Mouse (Mus musculus) limb, embryonic 12.5 days (tissue): ENCODE data around the gene Prex1. TPM values are rescaled to one million over a fixed set of nuclear protein-coding genes. Genes with fewer than 3 reads are reported as not detected.

Source experiments
- ATAC-seq: fragments of 200-750 bp; cut with Nextera tagmentation; 2 replicates; pipeline ENCODE4 v1.8.0; 2017; ENCODE audit warnings: low read depth, moderate TSS enrichment; ENCODE audit not compliant: insufficient number of reproducible peaks, insufficient read depth, low FRiP score, low TSS enrichment
- H3K27ac ChIP-seq: fragments of 300-500 bp; sonication (generic); 2 replicates; pipeline ENCODE4 v1.5.1; 2016; ENCODE audit warnings: mild to moderate bottlenecking, moderate library complexity
- H3K27me3 ChIP-seq: fragments of 300-500 bp; sonication (generic); 2 replicates; pipeline ENCODE4 v1.6.1; 2016; ENCODE audit warnings: mild to moderate bottlenecking, moderate library complexity
- H3K36me3 ChIP-seq: fragments of 300-500 bp; sonication (generic); 2 replicates; pipeline ENCODE4 v1.6.1; 2016; ENCODE audit warnings: mild to moderate bottlenecking, moderate library complexity
- H3K4me1 ChIP-seq: fragments of 300-500 bp; sonication (generic); replicated peaks from 2 replicates; pipeline ENCODE4 v1.6.1; 2016
- H3K4me2 ChIP-seq: fragments of 300-500 bp; sonication (generic); 2 replicates; pipeline ENCODE4 v1.6.1; 2016; ENCODE audit warnings: mild to moderate bottlenecking, moderate library complexity
- H3K4me3 ChIP-seq: fragments of 300-500 bp; sonication (generic); replicated peaks from 2 replicates; pipeline ENCODE4 v1.5.1; 2016; ENCODE audit warnings: mild to moderate bottlenecking
- H3K9ac ChIP-seq: fragments of 300-500 bp; sonication (generic); replicated peaks from 2 replicates; pipeline ENCODE4 v1.6.1; 2016; ENCODE audit warnings: mild to moderate bottlenecking, moderate library complexity
- H3K9me3 ChIP-seq: fragments of 300-500 bp; sonication (generic); 2 replicates; pipeline ENCODE4 v1.6.1; 2016; ENCODE audit warnings: mild to moderate bottlenecking, moderate library complexity
- WGBS: fragments of 180-500 bp; shearing (Covaris S2); methylation state at CpG from one replicate; pipeline ENCODE4 v1.1.7; 2016; 5-methylcytosine and 5-hydroxymethylcytosine counted together
- polyA plus RNA-seq: library from polyadenylated mRNA; unstranded; fragments of >200 nt; fragmentation: Nextera tagmentation; extraction: Ambion mirVana; gene quantifications from 2 replicates; pipeline ENCODE4 v1.2.1, GENCODE M21; 2016

Prex1 gene
- polyA plus RNA-seq, 1 experiment from 2014 or later = 26.5 TPM

DNA sequence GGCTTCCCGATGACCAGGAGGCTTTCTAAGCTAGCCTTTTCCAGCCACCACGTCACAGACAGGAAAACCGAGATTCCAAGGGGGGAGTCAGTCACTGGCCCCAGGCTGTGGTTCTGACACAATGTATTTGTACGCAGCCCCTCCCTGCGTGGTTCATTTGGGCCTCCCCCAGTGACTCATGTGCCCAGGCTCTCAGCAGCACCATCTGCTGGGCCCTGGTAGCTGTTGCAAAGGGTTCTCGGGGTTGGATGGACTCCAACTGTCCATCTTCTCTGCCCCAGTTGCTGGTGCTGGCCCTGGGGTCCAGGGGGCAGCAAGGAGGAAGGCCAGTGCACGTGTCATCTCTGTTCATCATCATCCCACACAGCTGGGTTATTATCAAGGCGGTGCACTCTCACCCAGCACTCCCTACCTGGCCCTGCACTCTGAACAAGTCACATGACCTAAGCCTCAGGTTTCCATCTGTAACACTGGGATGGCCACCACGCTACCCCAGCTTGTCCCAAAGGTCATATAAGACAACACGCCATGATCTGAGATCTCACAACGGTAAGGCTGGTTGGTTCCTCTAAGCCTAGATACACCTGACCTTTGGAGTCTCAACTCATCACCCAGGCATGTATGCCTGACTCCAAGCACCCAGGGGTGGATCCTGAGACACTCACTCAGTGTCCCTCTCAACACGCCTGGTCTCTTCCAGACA lies 115.0 kb downstream of the Prex1 start:
- H3K9me3 ChIP-seq = no peaks in the 10 kb centered on the region
- H3K27ac ChIP-seq = no peak overlapping the region
- H3K4me1 ChIP-seq = peaks cover 9% of the 10 kb centered on the region
- ATAC-seq = no peak
- H3K9ac ChIP-seq = 0 out of 2 replicates have a peak overlapping the region, but pooled peaks have one; percentile 4
- no peak overlapping the region for H3K4me2 ChIP-seq
- WGBS = 86% methylated on average over 12 of the region's 12 CpGs
- peaks cover 39% of the 10 kb centered on the region for H3K36me3 ChIP-seq
- H3K4me3 ChIP-seq = no peak overlapping the region
- H3K27me3 ChIP-seq = no peaks in the 10 kb centered on the region

- no peaks in the 10 kb centered on the region for H3K9me3 ChIP-seq
- no peak for ATAC-seq
- H3K36me3 ChIP-seq = peaks cover 38% of the 10 kb centered on the region
- H3K9ac ChIP-seq = no peak overlapping the region
- WGBS = 71% methylated on average over 6 of the region's 6 CpGs
- no peaks in the 10 kb centered on the region for H3K27me3 ChIP-seq
- H3K4me2 ChIP-seq = no peak overlapping the region
- H3K4me3 ChIP-seq = no peak overlapping the region
- H3K4me1 ChIP-seq = peaks cover 10% of the 10 kb centered on the region
- peak overlapping the region; percentile 8; the same call in 1 of the 2 replicates for H3K27ac ChIP-seq
Measured at GRCm38 (mm10) chr2:166597763-166598162, 115.9 kb downstream of the Prex1 start.

- H3K36me3 ChIP-seq = peaks cover 44% of the 10 kb centered on the region
- H3K27ac ChIP-seq = no peak overlapping the region
- no peak overlapping the region for H3K4me3 ChIP-seq
- ATAC-seq = 0 out of 2 replicates have a peak, but pooled peaks have one; percentile 60
- no peaks in the 10 kb centered on the region for H3K9me3 ChIP-seq
- peaks cover 4% of the 10 kb centered on the region; the same call in 1 of the 2 replicates for H3K4me1 ChIP-seq
- no peak overlapping the region for H3K9ac ChIP-seq
- H3K4me2 ChIP-seq = no peak overlapping the region
- H3K27me3 ChIP-seq = no peaks in the 10 kb centered on the region
- WGBS = 47% methylated on average over 21 of the region's 21 CpGs
Measured at GRCm38 (mm10) chr2:166592034-166592912, 121.4 kb downstream of the Prex1 start.

DNA sequence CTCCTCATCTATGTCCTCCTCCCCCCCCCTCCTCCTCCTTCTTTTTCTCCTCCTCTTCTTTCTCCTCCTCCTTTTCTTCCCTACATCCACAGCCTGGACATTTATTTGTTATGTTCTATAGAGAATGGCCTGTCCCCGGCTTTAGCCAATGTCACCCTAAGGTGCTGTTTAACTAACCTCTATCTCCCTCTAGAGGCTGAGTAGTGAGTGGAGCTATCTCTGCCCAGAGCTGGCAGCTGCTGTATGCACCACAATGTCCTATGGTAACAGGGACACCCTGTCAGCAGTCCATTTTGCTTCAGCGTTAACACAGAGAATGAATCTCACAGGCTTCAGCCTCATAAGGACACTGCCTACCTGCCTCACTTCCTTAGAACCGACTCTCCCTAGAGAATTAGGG lies 129.1 kb downstream of the Prex1 start:
- 82% methylated on average over 3 of the region's 3 CpGs for WGBS
- Histone ChIP-seq H3K4me1 (no peaks in the 10 kb centered on the region), H3K36me3 (peaks cover 90% of the 10 kb centered on the region), H3K4me3 (no peak overlapping the region), H3K27ac (no peak overlapping the region), H3K9me3 (no peaks in the 10 kb centered on the region), H3K27me3 (no peaks in the 10 kb centered on the region), H3K4me2 (no peak overlapping the region), H3K9ac (no peak overlapping the region)
- ATAC-seq = no peak

- no peaks in the 10 kb centered on the region for H3K9me3 ChIP-seq
- no peak overlapping the region for H3K9ac ChIP-seq
- ATAC-seq = no peak
- no peaks in the 10 kb centered on the region for H3K4me1 ChIP-seq
- no peak overlapping the region for H3K27ac ChIP-seq
- 94% methylated on average over 5 of the region's 5 CpGs for WGBS
- peaks cover 82% of the 10 kb centered on the region for H3K36me3 ChIP-seq
- H3K4me2 ChIP-seq = no peak overlapping the region
- no peaks in the 10 kb centered on the region for H3K27me3 ChIP-seq
- H3K4me3 ChIP-seq = no peak overlapping the region
Measured at GRCm38 (mm10) chr2:166583292-166583691, 130.3 kb downstream of the Prex1 start.

- H3K4me3 ChIP-seq = no peak overlapping the region
- no peaks in the 10 kb centered on the region for H3K27me3 ChIP-seq
- no peaks in the 10 kb centered on the region for H3K4me1 ChIP-seq
- WGBS = 92% methylated on average over 21 of the region's 21 CpGs
- H3K9ac ChIP-seq = no peak overlapping the region
- no peak overlapping the region for H3K27ac ChIP-seq
- H3K9me3 ChIP-seq = no peaks in the 10 kb centered on the region
- H3K4me2 ChIP-seq = no peak overlapping the region
- no peak for ATAC-seq
- H3K36me3 ChIP-seq = peaks cover 81% of the 10 kb centered on the region
Measured at GRCm38 (mm10) chr2:166581881-166582583, 131.6 kb downstream of the Prex1 start.

- Histone ChIP-seq H3K9me3 (no peaks in the 10 kb centered on the region), H3K27me3 (no peaks in the 10 kb centered on the region), H3K9ac (no peak overlapping the region), H3K4me3 (no peak overlapping the region), H3K4me1 (no peaks in the 10 kb centered on the region), H3K4me2 (no peak overlapping the region), H3K27ac (no peak overlapping the region), H3K36me3 (peaks cover 63% of the 10 kb centered on the region)
- no peak for ATAC-seq
- 85% methylated on average over 5 of the region's 5 CpGs for WGBS
Measured at GRCm38 (mm10) chr2:166579793-166580192, 133.8 kb downstream of the Prex1 start.

GRCm38 (mm10) chr2:166579361-166579760 lies 134.3 kb downstream of the Prex1 start:
- Histone ChIP-seq H3K27ac (no peak overlapping the region), H3K4me1 (no peaks in the 10 kb centered on the region), H3K4me3 (no peak overlapping the region), H3K9me3 (no peaks in the 10 kb centered on the region), H3K27me3 (no peaks in the 10 kb centered on the region), H3K4me2 (no peak overlapping the region), H3K36me3 (peaks cover 59% of the 10 kb centered on the region), H3K9ac (no peak overlapping the region)
- no peak for ATAC-seq
- WGBS = 88% methylated on average over 10 of the region's 10 CpGs

GRCm38 (mm10) chr2:166575419-166575818 lies 138.2 kb downstream of the Prex1 start:
- ATAC-seq = no peak
- no peak overlapping the region for H3K27ac ChIP-seq
- no peak overlapping the region for H3K9ac ChIP-seq
- WGBS = 64% methylated on average over 16 of the region's 17 CpGs
- no peaks in the 10 kb centered on the region for H3K4me1 ChIP-seq
- no peaks in the 10 kb centered on the region for H3K9me3 ChIP-seq
- no peak overlapping the region for H3K4me3 ChIP-seq
- peaks cover 57% of the 10 kb centered on the region for H3K36me3 ChIP-seq
- no peak overlapping the region for H3K4me2 ChIP-seq
- H3K27me3 ChIP-seq = no peaks in the 10 kb centered on the region

GRCm38 (mm10) chr2:166574934-166575333 lies 138.7 kb downstream of the Prex1 start:
- H3K9me3 ChIP-seq = no peaks in the 10 kb centered on the region
- no peak overlapping the region for H3K4me3 ChIP-seq
- no peaks in the 10 kb centered on the region for H3K4me1 ChIP-seq
- H3K36me3 ChIP-seq = peaks cover 57% of the 10 kb centered on the region
- H3K9ac ChIP-seq = no peak overlapping the region
- 16% methylated on average over 7 of the region's 7 CpGs for WGBS
- H3K27me3 ChIP-seq = no peaks in the 10 kb centered on the region
- no peak for ATAC-seq
- no peak overlapping the region for H3K27ac ChIP-seq
- no peak overlapping the region for H3K4me2 ChIP-seq

DNA sequence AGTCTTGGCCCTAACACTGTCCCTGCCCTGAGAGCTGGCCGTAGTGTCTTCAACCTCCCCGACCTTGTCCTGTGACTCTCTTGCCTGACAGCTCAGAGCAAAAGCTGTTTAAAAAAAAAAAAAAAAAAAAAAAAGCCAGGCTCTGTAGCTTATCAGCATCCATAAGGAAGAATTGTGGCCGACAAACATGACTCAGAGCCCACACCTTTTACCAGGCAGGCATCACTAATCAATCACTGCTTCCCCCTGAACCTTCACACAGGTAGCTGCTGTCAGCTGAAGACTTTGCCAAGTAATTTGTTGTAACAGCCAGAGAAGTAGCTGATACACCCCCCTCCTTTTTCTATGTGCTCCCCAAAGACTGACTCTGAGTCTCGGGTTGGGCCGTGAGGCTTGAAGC lies 140.0 kb downstream of the Prex1 start:
- Histone ChIP-seq H3K36me3 (peaks cover 65% of the 10 kb centered on the region), H3K4me2 (no peak overlapping the region), H3K27me3 (no peaks in the 10 kb centered on the region), H3K4me3 (no peak overlapping the region), H3K9ac (no peak overlapping the region), H3K27ac (no peak overlapping the region), H3K4me1 (no peaks in the 10 kb centered on the region), H3K9me3 (no peaks in the 10 kb centered on the region)
- 82% methylated on average over 5 of the region's 5 CpGs for WGBS
- ATAC-seq = no peak
